In genomic region chr17:83946718-83947117, GRCm38 (mm10) we compare ENCODE assay signal across 15 mouse cellular contexts.
DNase-seq lines count a peak whose midpoint lies in the region; ATAC-seq lines count a peak whose summit lies in the region.
"Had no signal": no experiment of that assay in that cellular context is flagged by ENCODE, and none has a peak within 500 bp of the region (broad histone marks: within the 10 kb centered on the region; RNA-seq: fewer than 3 reads in every experiment).

No protein-coding gene starts in this region.

- H3K36me3 ChIP-seq in forebrain, embryonic 12.5 days (replicated peaks) = no peaks in the 10 kb centered on the region
- H3K36me3 ChIP-seq in forebrain, embryonic 16.5 days (ENCODE audit: control insufficient read depth, insufficient read depth) = no peaks in the 10 kb centered on the region
- H3K36me3 ChIP-seq in kidney, embryonic 16.5 days (ENCODE audit: insufficient read depth, low read length) = no peaks in the 10 kb centered on the region
- H3K36me3 ChIP-seq in embryonic facial prominence, embryonic 11.5 days (replicated peaks; ENCODE audit: control insufficient read depth, insufficient read depth, low read depth, low read length) = no peaks in the 10 kb centered on the region
- no peaks in the 10 kb centered on the region for H3K36me3 ChIP-seq in limb, embryonic 15.5 days
- H3K36me3 ChIP-seq: heart, embryonic 15.5 days; neural tube, embryonic 12.5 days had no signal

- 0 out of 2 replicates have a peak overlapping the region, but pooled peaks have one; percentile 36 for H3K27ac ChIP-seq in forebrain, embryonic 12.5 days
- H3K27ac ChIP-seq in forebrain, embryonic 16.5 days (ENCODE audit: low read length) = no peak overlapping the region
- peak overlapping the region; percentile 53 for H3K27ac ChIP-seq in kidney, embryonic 16.5 days (ENCODE audit: low read length)
- H3K27ac ChIP-seq in embryonic facial prominence, embryonic 11.5 days (replicated peaks; ENCODE audit: low read depth, low read length) = peak overlapping the region; percentile 65
- H3K27ac ChIP-seq in limb, embryonic 15.5 days = 0 out of 2 replicates have a peak overlapping the region, but pooled peaks have one; percentile 13
- H3K27ac ChIP-seq: heart, embryonic 15.5 days; neural tube, embryonic 12.5 days had no signal

- ATAC-seq in forebrain, embryonic 12.5 days (ENCODE audit: low FRiP score) = no peak
- no peak for ATAC-seq in forebrain, embryonic 16.5 days
- ATAC-seq in kidney, embryonic 16.5 days (ENCODE audit: low FRiP score, low TSS enrichment) = no peak
- ATAC-seq in embryonic facial prominence, embryonic 11.5 days (replicated peaks; ENCODE audit: insufficient number of reproducible peaks, low FRiP score, low TSS enrichment, low read depth) = 0 out of 2 replicates have a peak, but pooled peaks have one; percentile 32
- no peak for ATAC-seq in limb, embryonic 15.5 days (ENCODE audit: insufficient number of reproducible peaks, low FRiP score, low TSS enrichment, low read depth)
- ATAC-seq: Patski had no signal

- H3K9me3 ChIP-seq in forebrain, embryonic 12.5 days = no peaks in the 10 kb centered on the region
- H3K9me3 ChIP-seq in forebrain, embryonic 16.5 days (ENCODE audit: control insufficient read depth, low read length) = no peaks in the 10 kb centered on the region
- no peaks in the 10 kb centered on the region for H3K9me3 ChIP-seq in kidney, embryonic 16.5 days (ENCODE audit: low read length)
- H3K9me3 ChIP-seq in embryonic facial prominence, embryonic 11.5 days (replicated peaks; ENCODE audit: control insufficient read depth, low read length) = no peaks in the 10 kb centered on the region
- no peaks in the 10 kb centered on the region for H3K9me3 ChIP-seq in limb, embryonic 15.5 days
- H3K9me3 ChIP-seq: heart, embryonic 15.5 days; neural tube, embryonic 12.5 days had no signal

- no peak overlapping the region for H3K4me3 ChIP-seq in forebrain, embryonic 12.5 days (replicated peaks)
- no peak overlapping the region for H3K4me3 ChIP-seq in forebrain, embryonic 16.5 days (replicated peaks; ENCODE audit: low read length)
- H3K4me3 ChIP-seq in kidney, embryonic 16.5 days (ENCODE audit: low read length) = no peak overlapping the region
- H3K4me3 ChIP-seq in embryonic facial prominence, embryonic 11.5 days (ENCODE audit: low read depth, low read length) = no peak overlapping the region
- no peak overlapping the region for H3K4me3 ChIP-seq in limb, embryonic 15.5 days
- H3K4me3 ChIP-seq: heart, embryonic 15.5 days; neural tube, embryonic 12.5 days had no signal

- no peak overlapping the region for H3K4me2 ChIP-seq in forebrain, embryonic 12.5 days
- H3K4me2 ChIP-seq in forebrain, embryonic 16.5 days (ENCODE audit: low read length) = no peak overlapping the region
- H3K4me2 ChIP-seq in kidney, embryonic 16.5 days (replicated peaks; ENCODE audit: low read depth, low read length) = no peak overlapping the region
- no peak overlapping the region for H3K4me2 ChIP-seq in embryonic facial prominence, embryonic 11.5 days (ENCODE audit: low read depth, low read length)
- H3K4me2 ChIP-seq in limb, embryonic 15.5 days = no peak overlapping the region
- H3K4me2 ChIP-seq: heart, embryonic 15.5 days; liver, embryonic 11.5 days; lung, embryonic 14.5 days; neural tube, embryonic 12.5 days had no signal

- DNase-seq in kidney, adult 8-10 months = no peak
- no peak for DNase-seq in embryonic facial prominence, embryonic 11.5 days (ENCODE audit: low spot score)
- DNase-seq in layer of hippocampus, adult 8-10 months (ENCODE audit: low spot score in 2 of 2) = no peak
- no peak for DNase-seq in urinary bladder, postnatal 4 days (ENCODE audit: low spot score in 2 of 2)
- DNase-seq: cerebellum, postnatal 10 days; lung, embryonic 14.5 days; thymus, postnatal 25 days had no signal

- no peak overlapping the region for H3K9ac ChIP-seq in forebrain, embryonic 12.5 days
- no peak overlapping the region for H3K9ac ChIP-seq in forebrain, embryonic 16.5 days (replicated peaks; ENCODE audit: low read depth, low read length)
- no peak overlapping the region for H3K9ac ChIP-seq in kidney, embryonic 16.5 days (replicated peaks; ENCODE audit: low read length)
- H3K9ac ChIP-seq in embryonic facial prominence, embryonic 11.5 days (replicated peaks; ENCODE audit: low read length) = 0 out of 2 replicates have a peak overlapping the region, but pooled peaks have one; percentile 13
- H3K9ac ChIP-seq in limb, embryonic 15.5 days = no peak overlapping the region
- H3K9ac ChIP-seq: heart, embryonic 15.5 days; lung, embryonic 14.5 days; neural tube, embryonic 12.5 days had no signal

- H3K4me1 ChIP-seq in forebrain, embryonic 12.5 days = peaks cover 8% of the 10 kb centered on the region
- H3K4me1 ChIP-seq in forebrain, embryonic 16.5 days (replicated peaks; ENCODE audit: control insufficient read depth, insufficient read depth, low read length) = no peaks in the 10 kb centered on the region
- H3K4me1 ChIP-seq in kidney, embryonic 16.5 days (ENCODE audit: insufficient read depth, low read length) = peaks cover 14% of the 10 kb centered on the region; the same call in 1 of the 2 replicates
- H3K4me1 ChIP-seq in embryonic facial prominence, embryonic 11.5 days (ENCODE audit: control insufficient read depth, insufficient read depth, low read length) = peaks cover 9% of the 10 kb centered on the region
- H3K4me1 ChIP-seq in limb, embryonic 15.5 days = peaks cover 27% of the 10 kb centered on the region
- H3K4me1 ChIP-seq: heart, embryonic 15.5 days; neural tube, embryonic 12.5 days had no signal

- peaks cover 14% of the 10 kb centered on the region; the same call in 1 of the 2 replicates for H3K27me3 ChIP-seq in forebrain, embryonic 12.5 days
- no peaks in the 10 kb centered on the region for H3K27me3 ChIP-seq in forebrain, embryonic 16.5 days (replicated peaks; ENCODE audit: control insufficient read depth, insufficient read depth, low read length)
- no peaks in the 10 kb centered on the region for H3K27me3 ChIP-seq in kidney, embryonic 16.5 days (ENCODE audit: insufficient read depth, low read length)
- H3K27me3 ChIP-seq in embryonic facial prominence, embryonic 11.5 days (ENCODE audit: control insufficient read depth, insufficient read depth, low read length) = no peaks in the 10 kb centered on the region
- no peaks in the 10 kb centered on the region for H3K27me3 ChIP-seq in limb, embryonic 15.5 days
- H3K27me3 ChIP-seq: heart, embryonic 15.5 days; neural tube, embryonic 12.5 days; Patski had no signal

- WGBS in forebrain, embryonic 12.5 days = 16% methylated on average over 4 of the region's 4 CpGs
- 17% methylated on average over 4 of the region's 4 CpGs for WGBS in forebrain, embryonic 16.5 days
- WGBS in kidney, embryonic 16.5 days = 49% methylated on average over 4 of the region's 4 CpGs
- WGBS in embryonic facial prominence, embryonic 11.5 days = 33% methylated on average over 4 of the region's 4 CpGs
- WGBS in limb, embryonic 15.5 days = 29% methylated on average over 4 of the region's 4 CpGs
